Mouse (Mus musculus) limb, embryonic 10.5 days (tissue): ENCODE results near the gene Clmn. TPM values are rescaled to one million over a fixed set of nuclear protein-coding genes. Genes with fewer than 3 reads are reported as not detected.

Experiments used
- DNase-seq: peaks from one replicate; pipeline ENCODE4 v3.0.0-alpha.2; 2017; ENCODE audit warnings: low spot score
- H3K27ac ChIP-seq: fragments of 300-500 bp; sonication (generic); 2 replicates; pipeline ENCODE4 v1.5.1; 2016; ENCODE audit warnings: mild to moderate bottlenecking
- H3K27me3 ChIP-seq: fragments of 300-500 bp; sonication (generic); 2 replicates; pipeline ENCODE4 v1.6.1; 2016; ENCODE audit warnings: low read depth, mild to moderate bottlenecking; ENCODE audit not compliant: poor library complexity, severe bottlenecking
- H3K36me3 ChIP-seq: fragments of 300-500 bp; sonication (generic); 2 replicates; pipeline ENCODE4 v1.6.1; 2016; ENCODE audit warnings: mild to moderate bottlenecking, moderate library complexity
- H3K4me1 ChIP-seq: fragments of 300-500 bp; sonication (generic); 2 replicates; pipeline ENCODE4 v1.6.1; 2016
- H3K4me3 ChIP-seq: fragments of 300-500 bp; sonication (generic); 2 replicates; pipeline ENCODE4 v1.5.1; 2016; ENCODE audit warnings: mild to moderate bottlenecking, moderate library complexity
- H3K9me3 ChIP-seq: fragments of 300-500 bp; sonication (generic); replicated peaks from 2 replicates; pipeline ENCODE4 v1.6.1; 2016; ENCODE audit warnings: mild to moderate bottlenecking
- WGBS: fragments of 180-500 bp; shearing (Covaris S2); methylation state at CpG from one replicate; pipeline ENCODE4 v1.1.7; 2016; 5-methylcytosine and 5-hydroxymethylcytosine counted together
- polyA plus RNA-seq: library from polyadenylated mRNA; unstranded; fragments of >200 nt; fragmentation: Nextera tagmentation; extraction: Ambion mirVana; gene quantifications from 2 replicates; pipeline ENCODE4 v1.2.1, GENCODE M21; 2016

Clmn gene
- 2.0 and 3.0 TPM in 2 replicates for polyA plus RNA-seq

DNA sequence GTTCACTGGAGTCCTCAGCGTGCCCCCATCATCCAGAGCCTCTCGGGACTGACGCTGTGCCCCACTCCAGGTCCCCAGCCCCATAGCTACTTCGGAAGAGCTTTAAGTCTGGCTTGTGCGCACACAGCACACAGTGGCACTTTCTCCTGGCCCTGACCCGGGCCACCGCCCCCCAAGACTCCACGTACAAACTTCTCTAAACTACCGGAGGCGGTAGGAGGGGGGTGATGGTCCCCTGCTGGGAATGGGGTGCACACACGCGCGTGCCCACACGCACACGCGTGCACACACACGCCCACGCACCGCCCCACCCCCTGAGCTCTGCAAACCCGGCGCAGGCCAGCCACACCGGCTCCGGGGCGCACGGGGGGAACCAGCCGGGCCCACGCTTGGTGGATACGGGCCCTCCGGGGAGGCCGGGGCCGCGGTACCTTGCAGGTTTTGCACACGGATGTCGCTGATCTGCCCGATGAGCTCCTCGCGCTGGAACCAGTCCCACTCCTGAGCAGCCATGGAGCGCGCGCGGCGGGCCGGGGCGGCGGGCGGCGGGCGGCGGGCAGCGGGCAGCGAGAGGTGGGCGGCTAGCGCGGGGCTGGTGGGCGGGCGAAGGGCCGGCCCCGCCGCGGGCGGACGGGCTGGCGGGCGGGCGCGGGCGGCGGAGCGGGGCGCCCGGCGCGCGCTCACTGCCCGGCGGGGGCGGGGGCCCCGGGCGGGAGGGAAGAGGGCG lies at the start of gene Clmn:
Gene Clmn, minus strand, starts transcription at position 638 of the 727 bp plus-strand sequence.
- DNase-seq = peak; percentile 70
- peak within 1 kb of the TSS; percentile 91 for H3K27ac ChIP-seq
- peaks cover 2% of the 10 kb centered on the region; the same call in 1 of the 2 replicates for H3K36me3 ChIP-seq
- peak within 1 kb of the TSS; percentile 69 for H3K4me3 ChIP-seq
- H3K9me3 ChIP-seq = no peaks in the 10 kb centered on the region; the same call in 1 of the 2 replicates
- WGBS = 5% methylated on average over 61 of the region's 80 CpGs
- H3K4me1 ChIP-seq = peaks cover 38% of the 10 kb centered on the region
- 0 out of 2 replicates have a peak, but pooled peaks cover 3% of the 10 kb centered on the region for H3K27me3 ChIP-seq

DNA sequence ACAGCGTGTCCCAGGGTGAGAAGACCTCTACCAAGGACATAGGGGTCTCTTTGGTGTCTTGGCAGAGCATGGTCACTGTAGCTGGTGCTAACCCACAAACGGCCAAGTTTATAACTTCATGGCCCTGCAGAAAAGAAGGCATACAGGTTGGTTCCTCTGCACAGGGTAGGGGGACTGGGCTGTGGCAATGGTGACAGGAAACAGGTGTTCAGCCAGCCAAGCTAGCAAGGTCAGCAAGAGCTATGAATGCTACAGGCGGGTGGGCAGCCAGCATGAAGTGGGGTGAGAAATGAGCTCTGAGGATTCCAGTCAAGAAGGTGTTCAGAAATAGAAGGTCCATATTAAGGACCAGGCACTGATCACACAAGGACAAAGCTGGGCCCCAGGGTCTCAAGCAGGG lies 48.1 kb upstream of the Clmn start:
- H3K9me3 ChIP-seq = no peaks in the 10 kb centered on the region
- DNase-seq = no peak
- peaks cover 29% of the 10 kb centered on the region for H3K4me1 ChIP-seq
- H3K36me3 ChIP-seq = no peaks in the 10 kb centered on the region
- 79% methylated on average over 3 of the region's 3 CpGs for WGBS
- H3K27me3 ChIP-seq = no peaks in the 10 kb centered on the region
- no peak overlapping the region for H3K4me3 ChIP-seq
- 0 out of 2 replicates have a peak overlapping the region, but pooled peaks have one; percentile 5 for H3K27ac ChIP-seq

DNA sequence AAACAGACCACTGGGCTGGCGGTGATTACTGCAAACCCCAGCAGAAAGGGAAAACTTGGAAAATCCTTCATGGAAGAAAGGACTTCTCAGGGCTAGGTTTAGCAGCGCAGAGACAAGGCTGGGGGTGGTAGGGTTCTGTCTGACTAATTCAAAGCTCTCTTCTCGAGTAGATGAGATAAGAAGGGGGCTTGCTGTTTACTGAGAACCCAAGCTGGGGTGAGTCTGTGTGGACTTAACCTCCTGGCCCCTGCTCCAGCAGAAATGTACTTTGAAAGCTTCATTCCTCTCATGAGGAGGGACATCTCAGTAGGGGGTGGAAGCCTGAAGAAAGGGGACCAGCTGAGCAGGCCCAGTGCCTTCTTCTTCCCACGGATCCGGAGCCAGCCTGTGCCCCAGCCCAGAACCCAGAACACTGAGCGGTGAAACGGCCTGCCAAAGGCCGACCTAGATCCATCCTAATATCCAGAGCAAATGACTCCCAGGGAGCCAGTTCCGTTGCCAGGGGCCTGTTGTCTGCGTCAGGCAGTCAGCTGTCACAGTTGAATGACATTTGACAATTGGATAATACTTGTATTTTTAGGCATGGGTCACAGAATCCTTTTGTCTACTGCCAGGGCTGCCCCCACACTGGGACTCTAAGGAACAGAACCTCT lies 47.5 kb upstream of the Clmn start:
- 65% methylated on average over 10 of the region's 10 CpGs for WGBS
- peak overlapping the region; percentile 5; the same call in 1 of the 2 replicates for H3K27ac ChIP-seq

DNA sequence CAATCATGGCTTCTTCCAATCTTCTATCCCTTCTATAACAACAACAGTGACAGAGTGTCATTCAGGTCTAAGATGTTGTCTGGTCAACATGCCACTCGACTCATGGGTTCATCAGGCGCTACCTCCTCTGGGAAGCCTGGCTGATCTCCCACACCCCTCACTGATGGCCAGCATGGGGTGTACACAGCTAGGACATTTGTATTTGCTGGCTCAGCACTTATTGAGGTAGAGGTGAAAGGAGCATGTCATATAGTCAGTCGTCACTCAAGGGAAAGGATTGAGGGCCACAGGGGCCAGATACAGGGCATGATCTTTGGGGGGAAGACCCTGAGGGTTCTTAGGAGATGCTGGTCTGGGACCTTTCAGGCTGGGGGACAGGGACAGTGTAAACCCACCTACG lies 44.9 kb upstream of the Clmn start:
- no peak overlapping the region for H3K4me3 ChIP-seq
- peak overlapping the region; percentile 36; the same call in 1 of the 2 replicates for H3K27ac ChIP-seq
- 92% methylated on average over 4 of the region's 4 CpGs for WGBS
- H3K27me3 ChIP-seq = no peaks in the 10 kb centered on the region
- DNase-seq = no peak
- no peaks in the 10 kb centered on the region for H3K9me3 ChIP-seq
- H3K36me3 ChIP-seq = no peaks in the 10 kb centered on the region
- H3K4me1 ChIP-seq = peaks cover 51% of the 10 kb centered on the region

More for the DNA sequence above, 47.5 kb upstream of the Clmn start:
- H3K4me3 ChIP-seq = no peak overlapping the region
- no peak for DNase-seq
- H3K4me1 ChIP-seq = peaks cover 35% of the 10 kb centered on the region
- no peaks in the 10 kb centered on the region for H3K9me3 ChIP-seq
- no peaks in the 10 kb centered on the region for H3K36me3 ChIP-seq
- no peaks in the 10 kb centered on the region for H3K27me3 ChIP-seq

DNA sequence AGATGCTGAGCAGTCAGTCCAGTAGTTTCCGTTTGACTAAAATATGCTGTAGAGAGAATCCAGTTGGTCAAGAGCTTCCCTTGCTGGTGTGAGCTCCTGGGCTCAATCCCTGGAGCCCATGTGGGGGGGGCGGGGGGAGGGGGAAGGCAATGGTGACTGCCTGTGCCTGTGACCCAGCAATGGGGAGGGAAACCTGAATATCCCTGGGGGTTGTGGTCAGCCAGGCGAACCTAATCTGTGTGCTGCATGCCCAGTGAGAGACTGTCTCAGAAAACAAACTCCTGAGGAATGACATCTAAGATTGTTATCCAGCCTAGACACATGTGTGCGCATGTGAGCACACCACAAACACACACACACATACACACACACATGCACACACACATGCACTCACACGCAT lies 44.1 kb upstream of the Clmn start:
- H3K9me3 ChIP-seq = no peaks in the 10 kb centered on the region
- no peak overlapping the region for H3K4me3 ChIP-seq
- H3K36me3 ChIP-seq = no peaks in the 10 kb centered on the region
- H3K4me1 ChIP-seq = peaks cover 59% of the 10 kb centered on the region
- no peak for DNase-seq
- no peaks in the 10 kb centered on the region for H3K27me3 ChIP-seq
- H3K27ac ChIP-seq = peak overlapping the region; percentile 76
- 63% methylated on average over 4 of the region's 5 CpGs for WGBS

DNA sequence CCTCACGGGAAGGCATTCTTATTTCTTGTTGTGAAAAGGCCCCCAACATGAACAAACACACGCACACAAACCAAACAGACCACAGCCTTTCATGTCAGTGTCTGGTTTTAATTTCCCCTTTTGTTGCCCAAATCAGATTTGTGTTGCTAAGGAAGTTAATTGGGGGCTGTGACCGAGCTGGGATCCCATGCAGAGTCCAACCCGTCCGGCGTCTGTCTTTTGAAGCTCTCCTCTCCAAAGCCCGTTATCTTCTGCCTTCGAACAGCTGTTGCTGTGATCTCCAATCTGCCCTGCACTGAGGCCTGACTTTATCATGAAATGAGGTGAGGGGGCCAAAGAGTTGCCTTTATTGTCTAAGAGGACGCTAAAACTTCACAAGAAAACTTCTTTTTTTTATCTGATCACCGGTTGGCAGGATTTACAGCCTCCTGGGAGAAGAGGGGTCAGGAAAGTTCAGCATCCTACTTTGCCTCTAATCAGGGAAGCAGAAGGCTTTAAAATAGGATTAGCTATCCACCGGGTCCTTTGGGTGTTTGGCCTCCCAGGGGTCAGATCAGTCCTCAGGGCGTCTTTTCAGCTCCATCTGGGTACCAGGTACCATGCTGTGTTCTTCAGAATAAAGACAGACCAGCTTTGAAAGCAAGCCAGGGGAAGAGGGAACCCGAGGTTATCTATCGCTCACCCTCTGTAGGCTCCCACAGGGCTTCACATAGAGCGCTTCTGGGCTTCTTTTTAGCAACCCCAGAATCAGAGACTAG lies 43.3 kb upstream of the Clmn start:
- H3K27me3 ChIP-seq = no peaks in the 10 kb centered on the region
- WGBS = 4% methylated on average over 15 of the region's 15 CpGs
- peak overlapping the region; percentile 76 for H3K27ac ChIP-seq
- DNase-seq = peak; percentile 61
- H3K36me3 ChIP-seq = no peaks in the 10 kb centered on the region
- H3K9me3 ChIP-seq = no peaks in the 10 kb centered on the region
- H3K4me1 ChIP-seq = peaks cover 65% of the 10 kb centered on the region
- H3K4me3 ChIP-seq = no peak overlapping the region

DNA sequence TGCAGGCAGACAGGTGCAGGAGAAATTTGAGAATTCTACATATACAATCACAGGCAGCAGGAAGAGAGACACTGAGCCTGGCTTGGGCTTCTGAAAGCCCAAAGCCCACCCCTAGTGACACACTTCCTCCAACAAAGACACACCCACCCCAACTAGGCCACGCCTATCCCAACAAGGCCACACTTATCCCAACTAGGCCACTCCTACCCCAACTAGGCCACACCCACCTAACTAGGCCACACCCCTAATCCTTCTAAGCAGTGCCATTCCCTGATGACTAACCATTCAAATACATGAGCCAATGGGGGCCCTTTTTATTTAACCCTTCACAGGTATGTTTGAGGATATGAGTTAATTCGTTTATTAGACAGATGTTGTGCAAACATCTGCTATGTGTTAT lies 42.3 kb upstream of the Clmn start:
- H3K4me1 ChIP-seq = peaks cover 62% of the 10 kb centered on the region
- WGBS = 85% methylated on average over 2 of the region's 2 CpGs
- H3K4me3 ChIP-seq = no peak overlapping the region
- no peaks in the 10 kb centered on the region for H3K36me3 ChIP-seq
- H3K27ac ChIP-seq = 0 out of 2 replicates have a peak overlapping the region, but pooled peaks have one; percentile 76
- DNase-seq = no peak
- H3K9me3 ChIP-seq = no peaks in the 10 kb centered on the region
- no peaks in the 10 kb centered on the region for H3K27me3 ChIP-seq

DNA sequence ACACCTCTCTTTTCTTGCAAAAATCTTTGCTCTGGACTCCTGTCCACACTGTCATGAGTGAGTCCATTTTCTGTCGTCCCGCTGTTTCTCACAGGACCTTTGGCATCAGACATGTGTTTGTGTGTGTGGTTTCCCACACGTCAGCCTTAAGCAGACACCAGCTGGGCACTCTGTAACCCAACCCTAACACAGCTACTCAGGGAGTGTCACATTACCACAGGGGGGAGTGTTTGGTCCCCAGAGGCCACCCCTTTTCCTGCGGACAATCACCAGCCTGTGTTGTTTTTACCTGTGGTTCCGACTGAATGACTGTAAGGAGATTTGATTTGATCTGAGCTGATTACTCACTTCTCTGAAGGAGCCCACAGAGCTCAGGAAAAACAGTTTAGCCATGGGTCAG lies 39.3 kb upstream of the Clmn start:
- H3K36me3 ChIP-seq = no peaks in the 10 kb centered on the region
- no peaks in the 10 kb centered on the region for H3K9me3 ChIP-seq
- peaks cover 83% of the 10 kb centered on the region for H3K4me1 ChIP-seq
- H3K27ac ChIP-seq = peak overlapping the region; percentile 59
- H3K27me3 ChIP-seq = no peaks in the 10 kb centered on the region
- H3K4me3 ChIP-seq = no peak overlapping the region
- DNase-seq = no peak
- whole genome bisulfite sequencing = 11% methylated on average over 5 of the region's 5 CpGs

DNA sequence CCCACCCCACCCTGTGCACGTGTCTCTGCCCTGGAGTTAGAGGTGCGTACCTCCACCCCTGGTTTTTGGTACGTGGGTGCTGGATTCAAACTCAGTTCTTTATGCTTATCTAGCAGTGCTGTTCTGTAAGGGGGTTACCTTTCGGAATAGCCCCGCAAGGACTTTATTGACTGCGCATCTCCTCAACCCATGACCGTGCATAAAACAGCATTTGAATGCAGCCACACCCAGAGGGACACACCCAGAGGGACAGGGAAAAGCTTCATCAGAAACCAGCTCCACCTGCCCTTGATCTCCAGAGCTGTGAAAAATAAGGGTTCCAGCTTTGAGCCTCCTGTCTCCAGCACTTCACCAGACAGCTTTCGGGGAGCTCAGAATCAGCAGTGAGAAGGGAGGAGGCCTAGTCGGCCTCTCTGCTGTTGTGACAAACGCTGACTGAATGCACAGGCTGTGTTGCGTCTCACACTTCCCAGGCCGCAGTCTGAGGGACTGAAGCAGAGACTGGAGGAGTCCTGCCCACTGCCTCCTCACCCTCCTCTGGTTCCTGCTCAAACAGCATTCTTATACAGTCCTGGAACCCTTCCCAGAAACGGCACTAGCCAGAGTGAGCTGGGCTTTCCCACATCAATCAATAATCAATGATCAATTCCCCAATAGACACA lies 37.6 kb upstream of the Clmn start:
- Histone ChIP-seq H3K4me3 (no peak overlapping the region), H3K27ac (peak overlapping the region; percentile 86; the same call in 1 of the 2 replicates), H3K9me3 (no peaks in the 10 kb centered on the region), H3K27me3 (no peaks in the 10 kb centered on the region), H3K36me3 (no peaks in the 10 kb centered on the region), H3K4me1 (peaks cover 78% of the 10 kb centered on the region)
- 78% methylated on average over 13 of the region's 13 CpGs for WGBS
- no peak for DNase-seq

DNA sequence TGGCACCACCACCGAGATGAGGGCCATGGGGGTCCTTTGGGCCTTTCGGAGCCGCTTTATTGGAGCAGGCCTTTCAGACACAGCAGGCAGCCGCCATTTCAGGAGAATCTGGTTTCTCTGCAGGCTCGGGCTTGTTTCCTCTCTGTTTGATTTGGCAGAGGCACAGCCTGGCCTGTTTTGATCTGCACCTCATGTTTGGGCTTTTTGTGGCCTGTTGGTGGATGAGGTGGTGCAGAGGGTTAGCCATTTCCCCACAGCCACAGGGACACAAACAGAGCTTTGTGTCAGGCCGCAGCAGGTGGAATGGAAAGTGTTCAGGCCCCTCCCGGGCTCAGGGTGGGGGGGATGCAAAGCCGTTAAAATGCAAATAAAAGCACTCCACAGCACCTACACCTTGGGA lies 36.4 kb upstream of the Clmn start:
- Histone ChIP-seq H3K9me3 (no peaks in the 10 kb centered on the region), H3K4me3 (no peak overlapping the region), H3K27me3 (no peaks in the 10 kb centered on the region), H3K4me1 (peaks cover 84% of the 10 kb centered on the region), H3K36me3 (no peaks in the 10 kb centered on the region), H3K27ac (peak overlapping the region; percentile 86)
- 50% methylated on average over 8 of the region's 8 CpGs for WGBS
- DNase-seq = no peak

DNA sequence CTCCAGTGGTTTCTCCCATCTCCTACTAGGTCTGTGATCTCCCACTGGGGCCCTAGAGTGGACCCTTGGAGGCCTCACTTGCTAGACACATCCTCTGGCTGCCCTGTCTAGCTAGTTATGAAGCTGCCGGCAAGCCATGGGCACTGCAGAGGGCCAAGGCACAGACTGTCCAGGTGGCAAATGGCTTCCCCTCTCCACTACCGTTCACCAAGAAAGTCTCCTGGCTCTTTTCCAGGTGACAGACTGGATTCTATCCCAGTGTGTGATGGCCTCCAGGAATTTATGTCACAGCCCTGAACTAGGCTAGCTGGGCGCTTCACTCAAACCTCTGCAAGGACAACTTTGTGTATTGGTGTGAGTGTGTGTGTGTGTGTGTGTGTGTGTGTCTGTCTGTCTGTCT lies 35.0 kb upstream of the Clmn start:
- DNase-seq = no peak
- Histone ChIP-seq H3K9me3 (no peaks in the 10 kb centered on the region), H3K36me3 (no peaks in the 10 kb centered on the region), H3K27me3 (no peaks in the 10 kb centered on the region), H3K27ac (peak overlapping the region; percentile 82), H3K4me1 (peaks cover 78% of the 10 kb centered on the region), H3K4me3 (no peak overlapping the region)
- 85% methylated on average over 3 of the region's 3 CpGs for WGBS

DNA sequence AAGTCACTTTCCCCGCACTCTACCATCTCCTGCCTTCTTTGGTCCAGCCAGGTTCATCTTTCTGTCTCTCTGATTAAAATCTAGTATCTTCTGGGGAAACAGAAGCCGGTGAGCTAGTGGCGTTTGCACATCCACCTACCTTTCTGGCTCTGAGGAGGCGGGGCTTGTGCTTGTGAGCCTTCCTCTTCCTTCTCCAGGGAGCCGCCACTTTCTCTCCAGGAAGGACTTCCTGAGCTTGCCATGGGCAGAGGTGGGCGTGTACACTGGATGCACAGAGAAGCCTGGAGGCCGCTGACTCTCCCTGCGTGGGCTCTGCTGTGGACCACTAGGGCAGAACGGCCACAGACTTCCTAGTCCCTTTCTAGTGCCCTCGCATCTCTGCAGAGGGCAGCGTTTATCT lies 34.3 kb upstream of the Clmn start:
- Histone ChIP-seq H3K36me3 (no peaks in the 10 kb centered on the region), H3K9me3 (no peaks in the 10 kb centered on the region), H3K4me1 (peaks cover 71% of the 10 kb centered on the region), H3K4me3 (no peak overlapping the region), H3K27me3 (no peaks in the 10 kb centered on the region), H3K27ac (peak overlapping the region; percentile 82; the same call in 1 of the 2 replicates)
- 63% methylated on average over 11 of the region's 11 CpGs for WGBS
- no peak for DNase-seq
